Mouse (Mus musculus): ENCODE measurements around the gene Methig1.
"Not testable (repeated sequence)": the region's sequence is repeated elsewhere in the genome, so short reads cannot be mapped to it uniquely, and the experiment has no call there.

Methig1 gene

GRCm38 (mm10) chr15:100352711-100353250 lies at the start of gene Methig1, which contains the start of gene Mettl7a2:
Gene Methig1 (plus strand): TSS chr15:100353149.
Gene Mettl7a2 (plus strand): TSS chr15:100353200.
- DNase-seq (ENCODE audit: extremely low read depth, low read depth) = no peak

DNA sequence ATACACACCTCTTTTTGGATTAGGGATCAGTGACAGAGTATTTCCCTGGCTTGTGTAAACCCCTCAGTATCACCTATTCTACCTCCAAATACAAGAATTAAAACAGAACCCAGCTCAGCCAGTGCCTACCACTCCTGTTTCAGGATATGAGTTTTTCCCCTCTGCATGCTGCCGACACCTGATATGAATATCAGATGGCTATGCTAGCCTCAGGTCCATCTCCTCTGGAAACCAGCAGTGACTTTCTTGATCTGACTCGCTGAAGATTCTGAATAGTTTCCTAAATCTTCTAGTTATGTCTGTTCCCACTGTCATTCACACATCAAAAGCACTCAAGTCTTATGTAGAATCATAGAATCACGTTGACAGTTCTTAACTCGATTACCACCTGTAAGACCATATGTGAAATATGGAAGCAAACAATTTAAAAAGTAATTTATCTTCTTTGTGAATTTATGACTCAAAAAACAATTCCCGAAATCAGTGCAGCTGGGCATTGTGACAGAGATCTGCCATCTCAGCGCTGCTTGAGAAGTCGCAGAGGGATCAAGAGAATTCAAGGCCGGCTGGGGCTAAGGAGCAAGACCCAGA lies 49.4 kb upstream of the Methig1 start:
- peak; percentile 65 for DNase-seq (ENCODE audit: extremely low read depth, low read depth)

GRCm38 (mm10) chr15:100304019-100304991 lies 48.6 kb upstream of the Methig1 start, which contains the start of gene Mettl7a1:
Gene Mettl7a1 (plus strand): TSS chr15:100304140.
- peak; percentile 98 for DNase-seq (ENCODE audit: extremely low read depth, low read depth)

- no peak for DNase-seq (ENCODE audit: extremely low read depth, low read depth)
These were observed 46.7 kb upstream of the Methig1 start for GRCm38 (mm10) chr15:100306201-100306600.

DNA sequence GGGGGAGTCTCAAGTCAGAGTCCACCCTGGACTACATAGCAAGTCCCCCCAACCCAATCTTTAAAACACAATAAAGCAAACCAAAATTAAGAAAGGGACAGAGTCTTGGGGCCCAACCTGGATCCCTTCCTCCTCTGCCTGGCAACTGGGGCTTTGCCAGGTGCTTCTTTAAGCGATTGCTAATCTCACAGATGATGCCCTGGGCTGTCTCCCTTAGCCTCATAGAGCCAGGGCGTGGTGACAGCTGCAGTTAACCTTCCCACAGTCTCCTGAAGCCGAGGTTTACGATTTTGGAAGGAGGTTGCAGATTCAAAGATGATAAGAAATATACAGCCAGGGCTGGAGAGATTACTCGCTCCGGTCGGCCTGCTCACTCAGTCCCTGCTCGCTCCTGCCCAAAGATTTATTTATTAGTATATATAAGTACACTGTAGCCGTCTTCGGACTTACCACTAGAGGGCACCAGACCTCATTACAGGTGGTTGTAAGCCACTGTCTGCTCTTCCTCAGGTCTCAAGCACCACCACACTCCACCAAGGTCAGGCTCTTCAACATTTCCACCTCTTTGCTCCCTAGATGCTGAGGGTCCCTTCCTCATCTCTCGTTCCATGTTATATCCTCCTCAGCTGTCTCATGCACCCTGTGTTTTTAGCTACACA lies 45.4 kb upstream of the Methig1 start:
- peak; percentile 76 for DNase-seq (ENCODE audit: extremely low read depth, low read depth)

- no peak for DNase-seq (ENCODE audit: extremely low read depth, low read depth)
These were observed 40.6 kb upstream of the Methig1 start for GRCm38 (mm10) chr15:100312346-100312745.

GRCm38 (mm10) chr15:100314448-100315145 lies 38.4 kb upstream of the Methig1 start:
- DNase-seq (ENCODE audit: extremely low read depth, low read depth) = no peak

- DNase-seq (ENCODE audit: extremely low read depth, low read depth) = not testable (repeated sequence)
These were observed 34.8 kb upstream of the Methig1 start for GRCm38 (mm10) chr15:100318014-100318671.

GRCm38 (mm10) chr15:100319884-100320283 lies 33.1 kb upstream of the Methig1 start:
- no peak for DNase-seq (ENCODE audit: extremely low read depth, low read depth)

- no peak for DNase-seq (ENCODE audit: extremely low read depth, low read depth)
These were observed 32.5 kb upstream of the Methig1 start for GRCm38 (mm10) chr15:100320295-100320905.

DNA sequence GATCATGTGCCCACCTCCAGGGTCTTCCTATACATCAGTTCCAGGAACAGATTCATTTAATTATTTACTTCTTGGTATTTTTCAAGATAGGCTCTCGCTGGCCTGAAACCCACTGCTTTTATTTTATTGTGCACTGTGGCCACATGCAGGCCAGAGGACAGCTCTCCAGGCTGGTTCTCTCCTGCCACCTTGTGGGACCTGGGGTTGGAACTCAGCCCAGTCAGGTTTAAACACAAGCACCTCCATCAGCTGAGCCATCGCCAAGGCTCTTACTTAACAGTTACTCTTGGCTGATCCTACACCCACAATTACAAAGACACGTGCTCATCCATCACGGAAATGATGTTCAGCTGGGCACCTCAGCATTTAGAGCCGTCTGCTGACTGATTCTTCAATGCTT lies 31.8 kb upstream of the Methig1 start:
- DNase-seq (ENCODE audit: extremely low read depth, low read depth) = no peak

- DNase-seq (ENCODE audit: extremely low read depth, low read depth) = no peak
These were observed 28.8 kb upstream of the Methig1 start for GRCm38 (mm10) chr15:100324021-100324591.

GRCm38 (mm10) chr15:100325235-100325634 lies 27.7 kb upstream of the Methig1 start:
- no peak for DNase-seq (ENCODE audit: extremely low read depth, low read depth)

GRCm38 (mm10) chr15:100328089-100328488 lies 24.9 kb upstream of the Methig1 start:
- DNase-seq (ENCODE audit: extremely low read depth, low read depth) = not testable (repeated sequence)

- not testable (repeated sequence) for DNase-seq (ENCODE audit: extremely low read depth, low read depth)
These were observed 23.6 kb upstream of the Methig1 start for GRCm38 (mm10) chr15:100329336-100329735.

DNA sequence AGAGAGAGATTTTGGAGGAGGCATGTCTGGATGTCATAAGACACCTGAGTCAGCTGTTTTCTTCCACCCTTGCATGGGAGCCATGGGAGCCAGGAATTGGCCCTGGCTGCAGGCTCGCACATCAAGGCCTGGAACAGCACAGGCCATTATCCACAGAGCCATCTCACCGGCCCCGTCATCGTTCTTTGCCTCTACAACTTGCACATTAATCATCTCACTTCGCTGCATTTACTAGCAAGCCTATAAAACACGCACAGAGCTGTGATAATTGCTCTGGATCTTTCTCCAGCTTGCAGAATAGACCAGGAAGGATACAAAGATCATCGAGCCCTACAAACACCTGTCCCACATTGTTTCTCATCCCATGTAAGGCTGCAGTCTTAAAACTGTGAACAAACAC lies 22.2 kb upstream of the Methig1 start:
- DNase-seq (ENCODE audit: extremely low read depth, low read depth) = no peak

DNA sequence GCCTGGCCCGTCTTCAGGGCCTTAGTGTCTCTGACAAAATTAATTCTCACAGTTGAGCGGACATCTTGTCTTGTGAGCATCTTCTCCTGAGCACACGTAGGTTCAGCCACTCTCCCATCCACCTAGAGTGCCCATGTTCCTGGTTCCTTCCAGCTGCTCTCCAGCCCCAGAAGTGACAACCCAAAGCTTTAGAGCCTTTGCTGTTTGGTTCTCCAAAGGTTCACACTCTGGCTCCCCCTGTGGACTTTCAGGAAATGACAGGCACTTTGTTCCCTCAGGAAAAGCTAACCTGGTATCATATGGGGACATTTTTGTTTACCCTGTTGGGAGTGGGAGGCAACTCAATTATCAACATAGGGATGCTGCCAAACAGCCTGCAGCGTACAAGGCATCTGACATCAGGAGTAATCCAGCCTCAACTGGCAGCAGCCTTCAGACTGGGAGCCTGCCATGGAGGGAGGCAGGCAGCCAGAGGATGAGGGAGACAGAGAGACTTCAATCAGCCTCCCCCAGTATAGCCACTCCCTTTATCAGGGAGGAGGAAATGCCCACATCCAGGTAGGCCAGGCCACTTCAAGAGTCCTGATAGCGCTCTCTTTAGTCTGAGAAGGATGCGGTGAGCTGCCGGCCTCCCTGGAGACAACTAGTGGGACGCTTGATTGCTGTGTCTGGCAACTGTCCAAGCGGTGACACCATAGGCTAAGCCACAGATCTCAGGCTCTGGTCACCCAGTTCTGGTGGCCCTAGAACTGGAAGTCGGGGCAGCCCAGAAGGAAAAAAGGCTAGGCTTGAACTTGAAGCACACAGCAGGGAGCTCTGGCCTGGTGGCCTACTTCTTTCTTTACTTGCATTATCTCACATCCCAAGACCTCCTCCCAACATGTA lies 20.6 kb upstream of the Methig1 start:
- DNase-seq (ENCODE audit: extremely low read depth, low read depth) = not testable (repeated sequence)

DNA sequence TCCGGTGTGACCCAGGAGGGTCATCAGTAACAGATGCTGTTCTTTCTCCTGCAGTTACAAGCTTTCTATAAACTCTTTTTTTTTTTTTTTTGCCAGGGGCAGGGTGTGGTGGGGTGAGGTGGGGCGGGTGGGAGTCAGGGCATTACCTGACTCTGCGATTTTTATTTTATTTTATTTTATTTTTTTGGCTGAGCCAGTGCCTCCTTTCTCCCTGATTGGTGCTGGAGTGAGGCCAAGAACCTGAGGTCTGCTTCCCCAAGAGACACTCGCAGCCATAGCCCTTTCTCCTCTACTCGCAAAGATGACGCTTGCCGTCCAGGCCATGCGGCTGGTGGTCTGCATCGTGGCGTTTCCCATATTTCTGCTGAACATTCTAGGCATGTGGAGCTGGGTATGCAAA lies 18.3 kb upstream of the Methig1 start, which contains the start of gene Mettl7a3:
Gene Mettl7a3, plus strand, starts transcription at position 301 of the 400 bp plus-strand sequence.
- DNase-seq (ENCODE audit: extremely low read depth, low read depth) = no peak

Data from MEL-GATA-1-ER (cell line).